Mouse (Mus musculus) Muller cell, postnatal 12 days (primary cell): ENCODE data around the gene Cmip.

ENCODE experiments used
- DNase-seq: peaks from one replicate; pipeline ENCODE4 v3.0.0-alpha.2; 2015; ENCODE audit errors: inconsistent ontology term

Gene Cmip

DNA sequence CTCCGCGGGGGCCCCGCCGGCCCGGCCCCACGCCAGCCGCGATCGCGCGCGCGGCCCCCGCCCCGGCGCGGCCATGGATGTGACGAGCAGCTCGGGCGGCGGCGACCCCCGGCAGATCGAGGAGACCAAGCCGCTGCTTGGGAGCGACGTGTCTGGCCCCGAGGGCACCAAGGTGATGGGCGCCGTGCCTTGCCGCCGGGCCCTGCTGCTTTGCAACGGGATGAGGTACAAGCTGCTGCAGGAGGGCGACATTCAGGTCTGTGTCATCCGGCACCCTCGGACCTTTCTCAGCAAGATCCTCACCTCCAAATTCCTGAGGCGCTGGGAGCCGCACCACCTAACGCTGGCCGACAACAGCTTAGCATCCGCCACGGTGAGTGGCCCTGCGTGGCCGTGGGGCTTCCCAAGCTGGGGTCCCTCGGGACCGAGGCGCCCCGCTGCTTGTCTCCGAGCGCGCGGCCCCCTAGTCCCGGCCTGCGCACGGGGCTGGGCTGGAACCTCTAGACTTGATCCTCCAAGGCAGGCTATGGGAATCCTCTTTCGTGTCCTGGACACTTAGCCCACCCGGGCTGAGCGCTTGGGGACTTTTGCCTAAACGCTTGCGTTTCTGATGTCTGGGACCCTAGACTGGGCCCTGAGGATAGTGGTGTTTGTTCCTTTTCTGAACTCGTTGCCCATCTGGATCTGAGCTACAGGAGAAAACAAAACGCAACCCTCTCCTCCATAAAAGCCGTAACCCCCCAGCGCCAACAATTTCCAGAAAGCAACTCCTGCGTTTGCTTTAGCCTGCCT is at the start of gene Cmip:
TSS of gene Cmip (plus strand) at position 36 of the 792 bp plus-strand sequence.
- peak; percentile 52 for DNase-seq

DNA sequence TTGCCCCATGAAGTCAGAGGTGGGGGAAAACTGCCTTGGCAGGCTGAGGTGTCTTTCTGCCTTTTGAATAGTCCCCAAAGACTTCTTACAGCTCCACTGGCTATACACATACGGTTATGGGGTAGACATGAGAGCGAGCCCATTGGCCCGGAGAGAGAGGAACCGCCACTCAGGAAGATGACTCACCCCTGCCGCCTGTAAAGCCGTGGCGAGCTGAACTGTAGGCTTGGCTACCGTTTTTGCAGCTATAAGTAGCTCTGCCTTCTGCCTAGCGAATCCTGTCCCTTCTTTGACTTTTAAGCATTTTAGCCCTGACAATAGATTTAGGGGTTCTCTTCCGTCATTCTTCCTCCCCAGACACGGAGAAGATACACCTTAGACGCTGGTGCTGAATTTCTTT is 47.7 kb upstream of the Cmip start:
- no peak for DNase-seq

DNA sequence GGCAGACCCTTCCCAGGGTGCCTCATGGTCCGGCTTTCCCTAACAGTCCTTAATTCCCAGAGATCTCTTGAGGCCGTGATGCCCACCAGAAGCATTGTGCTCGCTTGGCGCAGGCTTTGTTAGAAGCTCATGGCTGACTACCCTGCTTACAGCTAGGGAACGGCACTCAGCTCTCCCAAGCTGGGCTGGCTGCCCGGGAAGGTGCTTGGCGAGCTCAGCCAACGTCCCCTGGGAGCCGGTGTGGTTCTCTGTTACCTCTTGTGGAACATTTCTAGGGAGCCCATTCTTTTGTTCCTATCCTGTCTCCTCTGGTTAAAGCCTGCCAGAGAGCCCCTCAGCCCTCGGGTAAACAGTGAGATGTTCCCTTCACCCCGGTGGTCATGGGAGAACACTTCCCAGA is 44.8 kb upstream of the Cmip start:
- peak; percentile 27 for DNase-seq

DNA sequence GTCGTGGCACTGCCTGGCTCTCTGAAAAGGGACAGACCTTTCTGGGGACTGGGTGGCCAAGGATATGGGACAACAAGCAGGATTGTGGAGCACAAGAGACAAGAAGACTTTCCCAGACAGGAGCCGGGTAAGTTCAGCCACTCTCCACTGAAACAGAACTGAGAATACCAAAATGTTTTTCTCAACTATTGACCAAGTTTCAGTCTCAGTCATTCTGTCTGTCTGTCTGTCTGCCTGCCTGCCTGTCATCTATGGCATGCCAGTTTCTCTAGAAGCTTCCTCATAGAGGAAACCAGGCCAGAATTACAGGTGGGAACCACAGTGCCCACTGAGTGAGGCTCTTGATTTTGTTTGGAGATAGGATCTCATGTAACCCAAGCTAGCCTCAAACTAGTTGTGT is 39.1 kb upstream of the Cmip start:
- no peak for DNase-seq

DNA sequence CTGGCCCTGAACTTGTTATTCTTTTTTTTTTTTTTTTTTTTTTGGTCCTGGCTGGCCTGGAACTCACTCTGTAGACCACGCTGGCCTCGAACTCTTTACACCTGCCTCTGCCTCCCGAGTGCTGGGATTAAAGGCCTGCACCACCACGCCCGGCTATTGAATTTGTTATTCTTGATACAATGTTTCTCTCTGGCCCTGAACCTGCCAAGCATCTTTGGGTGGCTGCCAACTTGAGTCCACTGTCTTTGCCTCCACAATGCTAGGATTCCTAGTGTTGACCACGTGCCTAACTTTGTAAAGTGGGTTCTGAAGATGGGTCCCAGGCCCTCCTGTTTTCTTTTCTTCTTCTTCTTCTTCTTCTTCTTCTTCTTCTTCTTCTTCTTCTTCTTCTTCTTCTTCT is 34.5 kb upstream of the Cmip start:
- no peak for DNase-seq

DNA sequence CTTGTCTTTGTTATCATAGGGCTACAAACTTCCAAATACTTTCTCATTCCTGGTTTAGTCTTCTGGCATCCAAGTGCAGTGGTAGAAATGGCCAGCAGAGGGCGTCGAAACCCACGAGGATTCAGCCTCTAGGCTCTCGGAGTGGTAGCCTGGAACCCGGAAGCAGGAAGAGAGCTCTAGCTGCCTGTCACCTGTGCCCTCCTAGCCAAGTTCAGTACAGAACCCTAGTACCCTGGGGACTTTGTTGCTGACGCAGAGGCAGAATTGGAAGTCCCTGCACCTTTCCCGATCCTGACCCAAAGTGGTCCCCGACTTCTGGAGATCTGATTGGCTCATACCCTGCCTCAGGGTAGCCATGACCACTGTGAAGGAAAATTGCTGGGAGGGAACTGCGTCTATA is 32.2 kb upstream of the Cmip start:
- DNase-seq = peak; percentile 69

DNA sequence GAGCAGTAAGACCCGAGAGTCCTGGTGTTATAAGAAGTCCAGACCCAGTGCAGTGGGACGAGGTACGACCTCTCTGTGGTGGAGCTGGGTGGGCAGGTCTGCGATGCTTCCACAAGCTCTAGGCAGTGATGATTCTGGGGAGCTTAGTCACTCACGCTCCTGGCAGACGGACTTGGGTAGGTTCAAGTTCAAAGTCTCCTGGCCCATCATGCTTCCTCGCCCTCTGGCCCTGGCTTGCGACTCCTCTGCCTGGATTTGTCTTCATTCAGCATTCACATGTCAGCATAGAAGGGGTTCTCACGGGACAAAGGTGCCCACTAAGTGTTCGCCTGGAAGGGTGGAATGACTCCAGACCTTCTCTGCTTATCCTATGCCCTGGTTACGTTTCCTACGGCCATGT is 30.6 kb upstream of the Cmip start:
- DNase-seq = no peak

DNA sequence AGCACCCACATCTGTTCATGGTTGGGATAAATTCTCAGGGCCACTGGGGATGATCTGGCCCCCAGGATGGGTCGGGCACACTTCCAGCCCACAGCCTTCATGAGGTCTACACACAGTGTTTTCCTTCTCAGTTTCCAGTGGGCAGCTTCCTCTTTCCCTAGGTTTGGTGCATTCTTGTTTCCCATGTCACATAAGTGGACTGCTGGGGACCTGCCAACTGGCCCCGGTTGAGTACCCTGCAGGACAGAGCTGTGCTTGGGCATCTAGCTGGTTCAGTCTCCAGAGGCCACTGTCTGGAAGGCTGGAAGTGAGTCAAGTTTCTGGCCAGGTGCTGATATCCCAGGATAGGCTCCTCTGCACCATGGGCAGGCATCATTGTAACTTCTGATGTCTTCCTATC is 29.5 kb upstream of the Cmip start:
- no peak for DNase-seq

DNA sequence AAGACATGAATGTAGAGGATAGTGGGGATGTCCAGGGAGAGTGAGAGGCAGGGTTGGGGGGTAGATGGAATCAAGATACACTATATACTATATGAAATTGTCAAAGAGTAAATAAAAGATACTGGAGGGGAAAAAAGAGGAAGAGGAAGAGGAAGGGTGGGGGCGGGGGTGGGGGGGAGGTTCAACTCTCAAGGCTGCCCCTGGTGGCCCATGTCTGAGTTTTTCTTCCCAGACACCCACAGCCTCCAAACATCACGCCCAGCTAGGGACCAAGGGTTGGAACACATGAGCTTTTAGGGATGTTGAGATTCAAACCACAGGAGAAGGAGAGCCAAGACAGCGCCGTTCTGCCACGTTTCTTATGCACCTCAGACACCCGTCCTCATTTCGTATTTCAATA is 23.7 kb upstream of the Cmip start:
- no peak for DNase-seq

DNA sequence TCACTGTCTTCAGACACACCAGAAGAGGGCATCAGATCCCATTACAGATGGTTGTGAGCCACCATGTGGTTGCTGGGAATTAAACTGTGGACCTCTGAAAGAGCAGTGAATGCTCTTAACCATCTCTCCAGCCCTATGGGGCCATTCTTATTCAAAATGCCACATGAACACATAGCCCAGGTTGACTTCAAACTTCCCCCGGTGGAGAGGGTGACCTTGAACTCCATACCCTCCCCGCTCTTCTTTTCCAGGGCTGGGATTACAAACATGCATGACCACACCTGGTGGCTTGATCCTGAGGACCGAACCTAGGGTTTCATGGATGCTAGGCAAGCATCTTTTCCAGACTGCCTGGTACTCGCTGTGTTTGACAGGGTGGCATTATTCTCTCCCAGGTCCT is 20.3 kb upstream of the Cmip start:
- no peak for DNase-seq

DNA sequence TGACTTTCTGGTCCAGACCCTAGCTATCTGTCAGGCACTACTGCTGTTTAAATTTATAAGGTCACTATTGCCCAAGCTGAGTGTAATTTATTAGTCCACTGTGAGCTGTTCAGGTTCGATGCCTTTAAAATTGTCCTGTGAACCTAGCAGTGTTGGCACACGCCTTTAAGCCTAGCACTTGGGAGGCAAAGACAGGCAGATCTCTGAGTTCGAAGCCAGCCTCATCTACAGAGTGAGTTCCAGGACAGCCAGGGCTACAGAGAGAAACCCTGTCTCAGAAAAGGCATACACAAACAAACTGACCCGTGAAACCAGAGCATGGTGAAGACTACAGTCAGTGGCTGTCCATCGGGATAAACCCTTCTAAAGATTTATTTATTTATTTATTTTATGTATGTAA is 16.5 kb upstream of the Cmip start:
- DNase-seq = no peak

DNA sequence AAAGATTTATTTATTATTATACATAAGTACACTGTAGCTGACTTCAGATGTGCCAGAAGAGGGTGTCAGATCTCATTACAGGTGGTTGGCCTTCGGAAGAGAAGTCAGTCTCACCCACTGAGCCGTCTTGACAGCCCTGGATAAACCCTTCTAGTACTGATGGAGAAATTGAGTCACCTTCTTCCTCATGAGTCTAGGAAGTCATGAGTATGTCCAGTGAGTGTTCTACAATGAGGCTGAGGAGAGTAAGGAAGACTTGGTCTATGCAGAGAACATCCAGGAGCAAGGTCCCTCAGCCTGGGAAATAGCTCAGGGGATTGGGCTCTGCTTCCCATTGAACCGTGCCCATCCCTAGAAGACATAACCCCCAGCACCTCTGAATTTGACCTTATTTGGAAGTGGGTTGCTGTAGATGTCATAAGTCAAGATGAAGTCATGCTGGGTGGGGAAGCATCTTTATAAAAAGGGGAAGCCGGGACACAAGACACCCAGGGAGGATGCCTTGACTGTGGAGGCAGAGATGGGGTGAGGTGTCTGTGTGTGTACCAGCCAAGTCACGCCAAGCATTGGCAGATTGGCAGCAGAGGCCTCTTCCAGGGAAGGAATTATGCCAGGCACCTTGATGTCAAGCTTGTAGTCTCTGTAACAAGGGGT is 15.9 kb upstream of the Cmip start:
- no peak for DNase-seq

DNA sequence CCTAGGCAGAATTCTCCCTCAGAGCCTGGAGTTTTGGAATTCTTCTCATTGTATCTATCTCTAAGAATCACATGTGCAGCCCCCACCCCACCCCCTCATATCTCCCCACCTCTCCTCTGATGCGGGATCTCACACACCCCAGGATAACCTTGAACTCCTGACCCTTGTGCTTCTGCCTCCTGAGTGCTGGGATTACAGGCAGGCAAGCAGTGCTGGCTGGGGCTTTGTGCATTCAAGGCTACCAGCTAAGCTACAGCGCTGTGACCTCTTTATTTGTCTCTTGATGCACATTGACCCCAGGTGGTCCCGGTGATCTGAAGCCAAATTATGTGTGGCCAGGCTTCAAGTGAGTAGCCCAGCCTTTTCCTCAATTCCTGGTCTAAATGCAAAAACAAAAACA is 15.0 kb upstream of the Cmip start:
- no peak for DNase-seq

DNA sequence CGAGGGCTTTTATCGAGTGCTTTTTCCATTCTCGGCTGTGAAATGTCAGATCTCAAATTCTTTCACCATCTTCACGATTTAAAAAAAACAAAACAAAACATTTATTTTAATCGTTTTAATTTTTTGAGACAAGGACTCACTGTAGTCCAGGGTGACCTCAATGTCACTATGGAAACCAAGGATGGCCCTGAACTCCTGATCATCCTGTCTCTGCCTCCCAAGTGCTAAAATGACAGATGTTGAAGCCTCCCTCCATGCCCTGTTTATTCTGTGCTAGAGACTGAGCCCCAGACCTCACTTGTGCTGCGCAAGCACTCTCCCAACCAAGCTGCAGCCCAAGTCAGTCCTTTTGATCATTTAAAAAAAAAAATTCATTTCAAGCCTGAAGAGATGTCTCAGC is 14.6 kb upstream of the Cmip start:
- no peak for DNase-seq

DNA sequence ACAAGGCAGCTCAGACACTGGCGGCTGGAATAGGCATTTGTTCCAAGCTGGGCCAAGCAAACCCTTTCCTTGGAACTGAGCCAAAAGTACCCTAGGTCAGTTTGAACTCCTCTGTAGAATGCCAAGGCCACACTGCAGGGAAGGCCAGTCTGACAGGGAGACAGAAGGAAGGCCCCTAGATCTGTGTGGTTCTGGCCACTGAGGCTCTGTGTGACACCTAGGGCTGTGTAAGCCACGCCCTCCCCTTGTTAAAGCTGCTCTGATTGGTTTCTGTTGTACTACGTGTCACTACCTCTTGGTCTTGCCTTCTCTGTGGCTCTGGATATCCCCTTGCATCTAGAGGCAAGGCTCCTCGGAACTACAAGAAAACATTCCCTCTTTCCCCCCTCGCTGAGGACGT is 12.3 kb upstream of the Cmip start:
- DNase-seq = no peak

DNA sequence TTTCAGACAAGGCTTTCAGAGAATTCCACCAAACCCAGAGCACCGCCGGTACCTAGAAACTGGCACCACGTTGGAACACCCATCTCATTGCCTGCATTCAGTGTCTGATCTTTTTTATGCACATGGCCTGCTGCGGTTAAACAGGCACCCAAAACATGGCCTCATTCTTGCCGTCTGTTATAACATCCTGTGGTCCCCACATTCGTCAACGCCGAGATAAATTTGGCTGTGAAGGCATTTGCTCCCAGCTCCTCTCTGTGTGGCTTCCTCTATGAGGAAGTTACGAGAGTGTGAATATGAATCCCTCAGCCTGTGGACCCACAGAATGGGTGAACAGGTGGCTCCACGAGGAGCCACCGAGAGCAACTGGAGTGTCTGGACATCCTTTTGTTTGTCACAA is 8.5 kb upstream of the Cmip start:
- no peak for DNase-seq

DNA sequence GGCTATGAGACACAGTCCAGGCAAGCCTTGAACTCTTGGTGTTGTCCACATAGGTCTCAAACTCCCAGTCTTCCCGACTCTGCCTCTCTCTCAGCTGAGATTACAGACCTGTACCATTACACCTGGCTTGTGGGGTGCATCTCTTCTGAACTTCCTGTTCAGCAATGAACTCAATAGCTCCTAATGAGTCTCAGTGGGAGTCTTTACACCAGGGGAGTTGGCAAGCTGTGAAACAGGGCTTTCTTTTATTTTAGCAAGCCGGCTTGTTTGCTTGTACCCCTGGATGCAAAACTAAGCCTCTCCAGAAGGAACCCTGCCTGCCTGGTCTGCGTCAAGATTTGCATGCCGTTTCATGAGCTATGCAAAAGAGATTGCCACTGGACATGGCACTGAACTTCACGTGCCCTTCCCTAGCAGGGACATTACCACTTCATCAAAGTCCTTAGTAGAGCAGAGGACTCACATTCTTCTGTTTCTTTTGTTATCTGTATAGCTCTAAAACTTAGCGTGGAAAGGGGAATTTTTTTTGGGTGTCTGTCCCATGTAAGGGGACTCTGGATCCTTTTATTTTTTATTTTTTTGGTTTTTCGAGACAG is 5.7 kb upstream of the Cmip start:
- no peak for DNase-seq

DNA sequence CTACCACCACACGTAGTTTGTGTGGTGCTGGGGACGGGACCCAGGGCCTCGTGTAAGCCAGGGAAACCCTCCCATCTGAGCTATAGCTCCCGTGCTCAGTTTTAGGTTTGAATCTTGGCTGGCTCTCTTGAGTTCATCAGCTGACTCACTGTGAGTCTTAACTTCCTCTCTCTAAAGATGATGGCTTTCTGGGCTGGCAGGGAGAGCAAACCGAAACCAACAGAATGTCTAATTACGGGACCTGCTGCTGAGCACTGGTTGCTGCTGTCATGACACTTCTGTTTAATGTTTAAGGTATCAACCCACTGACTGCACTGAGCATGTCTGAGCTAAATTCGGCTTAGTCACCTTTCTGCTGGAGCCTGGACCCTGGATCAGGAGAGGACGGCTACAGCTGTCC is 4.2 kb upstream of the Cmip start:
- DNase-seq = no peak

DNA sequence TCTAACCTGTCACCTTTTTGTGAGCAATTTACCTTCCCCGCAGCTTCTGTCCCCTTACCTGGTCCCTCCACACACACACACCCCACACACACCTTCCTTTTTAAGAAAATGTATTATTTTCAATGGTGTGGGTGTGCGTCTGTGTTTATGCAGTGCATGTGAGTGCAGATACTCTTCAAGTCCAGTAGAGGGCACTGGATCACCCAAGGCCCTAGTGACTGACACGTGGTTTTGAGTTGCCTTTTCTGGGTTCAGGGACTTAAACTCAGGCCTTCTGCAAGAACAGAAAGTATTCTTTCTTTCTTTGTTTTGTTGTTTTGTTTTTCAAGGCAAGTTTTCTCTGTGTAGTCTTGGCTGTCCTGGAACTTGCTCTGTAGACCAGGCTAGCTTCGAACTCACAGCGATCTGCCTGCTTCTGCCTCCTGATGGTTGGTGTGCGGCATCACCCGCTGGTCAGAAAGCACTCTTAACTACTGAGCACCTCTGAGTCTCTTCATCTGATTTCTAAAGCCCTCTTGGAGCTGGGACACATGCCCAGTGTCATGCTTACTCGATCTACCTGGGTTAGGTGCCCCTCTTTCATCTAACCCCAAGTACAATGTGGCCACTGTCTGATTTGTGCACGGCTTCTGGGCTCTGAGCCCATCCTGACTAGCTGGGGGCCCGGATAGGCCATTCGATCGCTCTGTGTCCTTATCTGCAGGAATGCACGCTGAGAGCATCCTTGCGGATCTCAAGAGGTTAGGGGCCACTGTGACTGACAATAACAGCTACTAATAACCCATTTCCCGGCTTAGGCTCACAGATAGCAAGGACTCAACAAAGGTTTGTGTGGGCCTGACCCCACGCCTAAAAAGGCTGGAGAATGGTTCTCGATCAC is 3.2 kb upstream of the Cmip start:
- DNase-seq = no peak

DNA sequence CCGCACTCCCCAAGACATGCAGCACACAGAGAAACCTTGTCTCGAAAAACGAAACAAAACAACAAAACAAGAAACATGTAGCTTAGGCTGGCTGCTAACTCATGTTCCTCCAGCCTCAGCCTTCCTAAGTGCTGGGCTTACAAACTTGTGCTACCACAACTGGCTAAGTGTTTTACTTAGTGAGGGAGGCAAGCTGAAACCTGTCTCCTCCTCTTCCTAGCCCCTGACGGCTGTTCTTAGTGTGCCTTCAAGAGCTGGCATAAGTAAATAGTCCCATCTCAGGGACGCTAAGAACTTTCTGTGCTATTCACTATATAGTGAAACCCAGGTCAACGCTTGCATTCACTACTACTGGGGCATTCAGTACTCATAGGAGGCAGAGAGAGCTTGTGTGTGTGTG is 2.4 kb upstream of the Cmip start:
- no peak for DNase-seq

DNA sequence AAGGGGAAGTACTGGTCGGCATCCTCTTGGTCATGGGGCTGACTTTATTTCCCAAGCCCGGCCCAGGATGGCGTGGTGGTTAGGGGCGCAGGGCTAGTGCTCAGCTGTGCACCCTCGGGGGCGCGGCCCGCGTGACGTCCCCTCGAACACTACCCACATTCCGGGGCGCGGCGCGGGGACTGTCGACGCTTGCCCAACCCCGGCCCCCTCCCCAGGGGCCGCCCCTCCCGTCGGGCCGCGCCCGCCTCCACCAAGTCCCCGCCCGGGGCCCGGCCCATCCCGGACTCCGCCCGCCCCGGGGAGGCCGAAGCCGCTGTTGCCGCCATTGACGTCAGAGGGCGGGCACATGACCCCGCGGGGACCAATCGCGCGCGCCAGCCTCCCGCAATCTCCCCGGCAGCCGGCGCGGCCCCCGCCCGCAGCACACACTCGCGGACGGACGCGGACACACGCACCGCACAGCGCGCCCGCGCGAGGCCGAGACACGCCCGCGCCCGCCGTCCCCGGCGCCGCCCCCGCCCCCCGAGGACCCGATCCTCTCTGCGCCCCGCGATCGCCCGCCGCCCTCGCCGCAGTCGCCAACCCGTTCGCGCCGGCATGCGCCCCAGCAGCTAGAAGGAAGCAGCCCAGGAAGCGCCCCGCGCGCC is 449 bp upstream of the Cmip start:
- peak; percentile 94 for DNase-seq
